Mouse (Mus musculus) erythroblast, embryonic 14.5 days (primary cell): Measurements from ENCODE around the gene Phldb2. TPM values are rescaled to one million over a fixed set of nuclear protein-coding genes. Genes with fewer than 3 reads are reported as not detected.

Experiments used
- H3K27me3 ChIP-seq: 2 replicates; pipeline ENCODE4 v1.6.1; 2012; ENCODE audit warnings: inconsistent platforms; ENCODE audit not compliant: control insufficient read depth
- H3K36me3 ChIP-seq: 2 replicates; pipeline ENCODE4 v1.6.1; 2012; ENCODE audit warnings: mild to moderate bottlenecking, inconsistent platforms; ENCODE audit not compliant: control insufficient read depth
- H3K4me1 ChIP-seq: 2 replicates; pipeline ENCODE4 v1.6.1; 2012; ENCODE audit warnings: inconsistent platforms; ENCODE audit not compliant: control insufficient read depth
- H3K4me3 ChIP-seq: replicated peaks from 2 replicates; pipeline ENCODE3; 2012; ENCODE audit warnings: moderate library complexity, mild to moderate bottlenecking, inconsistent platforms
- H3K9me3 ChIP-seq: 2 replicates; pipeline ENCODE4 v1.6.1; 2012; ENCODE audit warnings: low read length, inconsistent platforms, mixed read lengths; ENCODE audit not compliant: control insufficient read depth
- GATA1 ChIP-seq: IDR thresholded peaks from 2 replicates; pipeline ENCODE4 v1.6.1; 2012; ENCODE audit warnings: low read length, inconsistent platforms, mixed read lengths
- TAL1 ChIP-seq: IDR thresholded peaks from 3 replicates; pipeline ENCODE4 v1.6.1; 2012; ENCODE audit warnings: low read length, inconsistent platforms, mixed read lengths
- polyA plus RNA-seq: library from polyadenylated mRNA; stranded (reverse); fragments of >175 nt; gene quantifications from 2 replicates; pipeline ENCODE4 v1.2.3, GENCODE M21; 2012

The Phldb2 gene
- polyA plus RNA-seq, 1 experiment: 0.01 TPM

DNA sequence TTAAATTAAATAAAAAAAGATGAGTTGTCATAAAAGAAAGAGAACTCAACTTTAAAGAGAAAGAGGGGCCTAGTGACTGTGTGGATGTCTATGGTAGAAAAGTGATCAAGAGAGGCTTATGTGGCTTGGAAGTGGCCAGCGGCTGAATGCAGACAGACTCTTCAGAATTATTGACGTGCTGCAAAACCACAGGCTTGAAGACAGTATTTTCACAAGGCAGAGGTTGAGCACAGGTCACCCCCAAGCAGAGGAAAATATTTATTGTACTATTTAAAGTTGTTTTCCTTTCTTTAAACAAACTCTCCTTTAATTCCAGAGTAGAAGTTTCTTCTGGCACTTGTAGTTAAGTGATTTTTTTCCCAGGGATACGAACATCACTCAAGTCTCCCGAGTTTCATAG is 63.8 kb downstream of the Phldb2 start:
- Histone ChIP-seq H3K4me3 (no peak overlapping the region), H3K27me3 (no peaks in the 10 kb centered on the region), H3K36me3 (no peaks in the 10 kb centered on the region), H3K9me3 (no peaks in the 10 kb centered on the region), H3K4me1 (no peaks in the 10 kb centered on the region)
- TF ChIP-seq GATA1: no peak
- no peak for TF ChIP-seq TAL1

DNA sequence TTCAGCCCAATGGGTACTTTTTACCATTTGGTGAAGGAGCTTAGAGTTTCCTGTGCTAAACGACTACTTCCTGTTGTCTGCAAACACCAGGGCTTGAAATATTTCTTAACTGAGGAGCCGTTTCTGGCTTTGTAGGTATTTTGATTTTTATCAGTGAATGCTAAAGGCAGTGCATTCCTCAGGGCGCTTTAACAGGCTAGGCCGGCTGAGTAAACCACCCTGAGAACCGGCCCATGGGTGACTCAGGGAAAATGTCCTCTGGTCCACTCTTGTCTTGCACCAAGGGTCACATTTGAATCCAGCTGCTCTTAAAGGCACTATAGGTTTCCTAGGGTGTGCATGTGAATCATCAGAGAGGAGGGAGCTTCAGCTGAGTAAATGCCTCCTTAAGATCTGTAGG is 66.8 kb downstream of the Phldb2 start:
- no peaks in the 10 kb centered on the region for H3K27me3 ChIP-seq
- TF ChIP-seq TAL1 (no peak), GATA1 (no peak)
- no peaks in the 10 kb centered on the region for H3K9me3 ChIP-seq
- H3K36me3 ChIP-seq: no peaks in the 10 kb centered on the region
- no peak overlapping the region for H3K4me3 ChIP-seq
- H3K4me1 ChIP-seq: no peaks in the 10 kb centered on the region

DNA sequence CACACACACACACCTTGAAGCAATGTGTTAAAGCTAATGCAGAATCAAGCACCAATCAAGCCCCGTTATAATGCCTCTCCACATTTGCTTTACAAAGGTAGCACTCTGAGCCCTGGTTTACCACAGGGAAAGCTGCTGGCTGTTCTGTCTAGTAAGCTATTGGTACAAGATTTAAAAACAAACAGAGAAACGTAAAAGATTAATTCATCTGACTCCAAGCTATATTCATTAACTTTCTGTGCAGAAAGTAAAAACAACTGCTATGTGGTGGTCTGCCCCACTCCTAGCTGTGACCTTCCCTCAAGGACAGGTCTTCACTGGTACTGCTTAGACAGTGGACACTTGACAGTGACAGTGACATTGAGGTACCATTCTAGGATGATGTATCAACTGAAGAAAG is 69.2 kb downstream of the Phldb2 start:
- no peaks in the 10 kb centered on the region for H3K9me3 ChIP-seq
- no peak overlapping the region for H3K4me3 ChIP-seq
- H3K36me3 ChIP-seq: no peaks in the 10 kb centered on the region
- H3K27me3 ChIP-seq: no peaks in the 10 kb centered on the region
- TF ChIP-seq GATA1 (no peak), TAL1 (no peak)
- H3K4me1 ChIP-seq: no peaks in the 10 kb centered on the region

DNA sequence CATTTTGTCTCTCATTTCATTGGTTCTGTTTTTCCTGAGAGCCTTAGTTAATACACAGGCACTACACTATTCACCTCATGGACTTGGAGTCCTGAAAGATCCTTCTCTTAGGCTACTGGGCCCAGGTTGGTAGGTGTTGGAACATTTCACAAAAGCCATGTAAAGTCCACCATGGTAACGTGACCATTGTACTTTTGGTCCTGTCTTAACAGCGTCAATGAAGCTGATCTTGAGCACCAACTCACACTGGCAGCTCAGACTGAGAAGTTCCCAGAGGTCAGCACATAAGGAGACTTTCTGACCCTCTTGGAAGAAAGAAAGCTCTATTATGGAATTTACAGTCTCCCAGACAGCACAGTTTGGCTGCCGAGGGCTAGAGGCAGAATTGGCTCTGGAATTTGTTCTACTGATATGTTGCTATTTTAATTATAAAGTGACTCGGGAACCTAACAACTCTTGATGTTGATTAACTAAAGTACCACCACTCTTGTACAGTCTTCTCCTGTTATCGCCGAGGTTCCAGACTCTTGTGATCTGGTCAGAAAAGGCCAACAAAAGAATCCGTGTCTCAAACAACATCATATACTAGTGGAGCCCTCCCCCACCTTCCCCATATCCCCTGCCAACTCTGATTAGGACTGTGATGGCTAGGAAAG is 72.1 kb downstream of the Phldb2 start:
- no peaks in the 10 kb centered on the region for H3K36me3 ChIP-seq
- H3K4me3 ChIP-seq: no peak overlapping the region
- no peaks in the 10 kb centered on the region for H3K27me3 ChIP-seq
- TF ChIP-seq GATA1 (no peak), TAL1 (no peak)
- no peaks in the 10 kb centered on the region for H3K9me3 ChIP-seq
- no peaks in the 10 kb centered on the region for H3K4me1 ChIP-seq

DNA sequence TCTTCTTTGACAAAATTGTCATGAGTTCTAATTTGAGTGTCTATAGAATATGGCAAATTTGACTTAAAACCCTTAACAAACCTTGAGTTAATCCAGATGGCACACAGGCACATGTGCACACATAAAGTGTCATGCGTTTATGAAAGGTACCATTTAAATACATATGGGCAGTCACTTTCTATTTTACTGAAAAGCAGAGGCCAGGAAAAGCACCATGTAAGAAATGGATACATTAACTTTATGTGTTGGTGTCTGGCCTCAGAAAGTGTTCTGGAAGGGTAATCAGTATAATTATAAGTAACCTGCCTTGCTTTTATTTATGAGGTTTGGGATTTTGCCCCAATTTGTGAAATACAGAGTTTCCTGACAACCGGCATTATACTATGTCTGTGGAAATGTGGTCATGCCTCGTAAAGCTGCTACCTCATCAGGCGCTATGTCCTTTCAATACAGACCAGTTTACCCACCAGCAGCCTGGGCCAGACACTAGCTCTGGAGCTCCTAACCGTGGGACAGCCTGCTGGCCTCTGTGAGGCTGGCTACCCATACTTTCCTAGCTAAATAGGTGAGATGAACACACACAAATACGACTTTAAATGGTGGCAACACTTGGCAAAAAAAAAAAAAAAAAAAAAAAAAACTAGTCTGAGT is 73.2 kb downstream of the Phldb2 start:
- no peak overlapping the region for H3K4me3 ChIP-seq
- no peaks in the 10 kb centered on the region for H3K27me3 ChIP-seq
- H3K36me3 ChIP-seq: no peaks in the 10 kb centered on the region
- no peaks in the 10 kb centered on the region for H3K4me1 ChIP-seq
- H3K9me3 ChIP-seq: no peaks in the 10 kb centered on the region
- TF ChIP-seq TAL1 (no peak), GATA1 (no peak)

DNA sequence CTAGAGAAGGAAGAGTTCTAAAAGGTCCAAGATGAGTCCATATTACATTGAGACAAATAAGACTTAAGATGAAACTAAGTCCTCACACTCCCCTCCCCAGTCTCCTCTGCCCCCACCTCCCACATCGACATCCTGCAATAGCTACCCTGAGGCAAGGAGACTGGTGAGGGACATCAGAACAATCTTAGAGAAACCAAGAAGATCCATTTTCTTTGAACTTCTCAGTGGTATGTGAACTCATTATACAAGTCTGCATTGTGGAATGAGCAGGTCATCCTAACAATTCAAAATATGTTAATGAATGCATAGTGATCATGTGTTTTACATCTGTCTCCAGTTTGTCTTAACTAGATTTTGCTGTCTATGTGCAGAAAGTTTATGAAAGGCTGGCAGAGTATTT is 75.7 kb downstream of the Phldb2 start:
- H3K4me1 ChIP-seq: no peaks in the 10 kb centered on the region
- no peak overlapping the region for H3K4me3 ChIP-seq
- H3K27me3 ChIP-seq: no peaks in the 10 kb centered on the region
- H3K9me3 ChIP-seq: no peaks in the 10 kb centered on the region
- TF ChIP-seq TAL1 (no peak), GATA1 (no peak)
- no peaks in the 10 kb centered on the region for H3K36me3 ChIP-seq

DNA sequence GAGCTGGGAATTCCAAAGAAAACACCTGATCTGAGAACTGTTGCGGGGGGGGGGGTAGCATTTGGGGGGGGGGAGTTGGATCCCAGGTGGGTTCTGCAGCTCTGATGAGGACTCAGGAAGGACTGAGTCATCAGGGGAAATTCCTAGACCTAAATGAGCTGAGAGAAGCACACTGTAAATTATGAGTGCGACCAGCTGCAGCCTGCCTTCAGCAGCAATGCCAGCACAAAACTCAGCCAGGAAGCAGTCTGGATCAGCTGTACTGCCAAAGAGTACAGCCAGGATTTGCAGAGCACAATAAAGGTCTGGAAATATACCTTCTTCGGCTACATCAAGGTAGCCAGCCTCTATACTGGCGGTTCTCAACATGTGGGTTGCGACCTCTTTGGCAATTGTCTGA is 76.2 kb downstream of the Phldb2 start:
- no peaks in the 10 kb centered on the region for H3K9me3 ChIP-seq
- no peaks in the 10 kb centered on the region for H3K36me3 ChIP-seq
- TF ChIP-seq TAL1: no peak
- no peak for TF ChIP-seq GATA1
- no peak overlapping the region for H3K4me3 ChIP-seq
- H3K4me1 ChIP-seq: no peaks in the 10 kb centered on the region
- no peaks in the 10 kb centered on the region for H3K27me3 ChIP-seq

DNA sequence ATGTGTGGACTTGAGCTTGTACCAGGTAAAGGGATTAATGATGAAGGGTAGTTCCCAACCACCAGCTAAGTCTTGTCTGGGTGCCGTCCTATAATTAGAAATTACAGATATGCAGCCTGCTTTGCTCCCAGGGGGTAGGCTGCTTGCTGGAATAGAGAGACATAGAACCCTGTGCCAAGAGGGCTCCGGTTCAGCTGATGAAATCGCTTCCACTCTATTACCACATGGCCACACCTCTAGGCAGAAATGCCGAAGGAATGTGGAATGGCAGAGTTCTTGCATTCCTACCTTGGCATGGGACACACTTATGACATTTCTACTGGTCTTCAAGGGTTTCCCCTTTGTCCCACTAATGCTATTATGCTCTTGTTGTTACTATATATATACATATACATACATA is 80.0 kb downstream of the Phldb2 start:
- no peak overlapping the region for H3K4me3 ChIP-seq
- H3K36me3 ChIP-seq: no peaks in the 10 kb centered on the region
- TF ChIP-seq TAL1 (no peak), GATA1 (no peak)
- H3K9me3 ChIP-seq: no peaks in the 10 kb centered on the region
- H3K4me1 ChIP-seq: no peaks in the 10 kb centered on the region
- no peaks in the 10 kb centered on the region for H3K27me3 ChIP-seq

DNA sequence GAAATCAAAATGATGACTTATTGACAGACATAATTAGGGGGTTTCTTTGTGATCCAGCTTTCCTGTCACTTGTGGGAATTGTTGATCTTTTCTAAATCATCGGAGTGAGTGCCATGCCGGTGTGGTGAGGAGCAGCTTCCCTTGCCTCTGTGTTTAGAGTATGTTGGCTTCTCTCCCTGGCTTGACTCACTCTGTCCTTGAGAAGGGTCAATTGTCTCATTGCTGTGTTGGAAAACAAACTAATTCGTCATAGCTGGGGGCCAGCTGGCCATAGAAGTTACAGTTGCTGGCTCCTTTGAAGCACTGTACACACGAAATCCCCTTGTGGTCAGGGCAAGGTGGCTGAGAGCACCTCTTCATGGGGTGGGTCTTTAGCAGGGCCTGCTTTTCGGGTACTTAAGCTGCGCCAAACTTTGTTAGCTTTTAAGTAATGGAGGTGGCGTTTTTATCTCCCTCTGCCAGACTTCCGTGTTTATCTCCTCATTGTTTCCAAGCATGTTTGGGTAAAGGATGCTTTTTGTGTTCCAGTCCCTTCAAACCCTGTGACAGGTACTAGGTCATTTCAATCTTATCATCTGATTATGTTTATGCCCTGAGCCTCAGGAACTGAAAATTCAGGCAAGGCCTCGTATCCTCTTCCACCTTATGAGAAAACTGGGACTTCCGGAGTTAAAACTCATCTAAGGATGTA is 82.0 kb downstream of the Phldb2 start:
- H3K9me3 ChIP-seq: no peaks in the 10 kb centered on the region
- no peaks in the 10 kb centered on the region for H3K4me1 ChIP-seq
- H3K4me3 ChIP-seq: no peak overlapping the region
- no peaks in the 10 kb centered on the region for H3K27me3 ChIP-seq
- no peaks in the 10 kb centered on the region for H3K36me3 ChIP-seq
- TF ChIP-seq TAL1 (no peak), GATA1 (no peak)
